Mouse (Mus musculus) heart, adult 2 months (tissue): Measurements from ENCODE around the gene Slc22a19. TPM values are rescaled to one million over a fixed set of nuclear protein-coding genes. Genes with fewer than 3 reads are reported as not detected.

Source experiments
- DNase-seq, 2 experiments: peaks; one replicate each; pipeline ENCODE4 v3.0.0; 2021
- H3K27ac ChIP-seq: fragments of 200-600 bp; 2 replicates; pipeline ENCODE4 v1.8.1; 2022
- H3K27me3 ChIP-seq: fragments of 200-500 bp; 2 replicates; pipeline ENCODE4 v1.6.1; 2012; ENCODE audit warnings: mild to moderate bottlenecking, low read length, inconsistent platforms, mixed read lengths; ENCODE audit not compliant: control insufficient read depth, insufficient read depth
- H3K36me3 ChIP-seq: fragments of 200-500 bp; 2 replicates; pipeline ENCODE4 v1.6.1; 2012; ENCODE audit warnings: low read length, inconsistent platforms; ENCODE audit not compliant: control insufficient read depth, insufficient read depth
- H3K4me1 ChIP-seq: fragments of 200-500 bp; 2 replicates; pipeline ENCODE4 v1.6.1; 2011; ENCODE audit warnings: low read length; ENCODE audit not compliant: control insufficient read depth, insufficient read depth
- H3K4me3 ChIP-seq: fragments of 200-600 bp; 2 replicates; pipeline ENCODE4 v1.8.1; 2022
- H3K79me2 ChIP-seq: fragments of 200-500 bp; replicated peaks from 2 replicates; pipeline ENCODE4 v1.6.1; 2012; ENCODE audit warnings: mild to moderate bottlenecking, inconsistent platforms, low read length, moderate library complexity, mixed read lengths; ENCODE audit not compliant: control insufficient read depth, insufficient read depth
- H3K9ac ChIP-seq: fragments of 200-500 bp; 2 replicates; pipeline ENCODE4 v1.6.1; 2012; ENCODE audit warnings: low read depth, mild to moderate bottlenecking, control low read depth, inconsistent platforms, low read length, mixed read lengths
- CTCF ChIP-seq: fragments of 200-600 bp; IDR thresholded peaks from 2 replicates; pipeline ENCODE4 v1.8.1; 2022; ENCODE audit warnings: antibody characterized with exemption, mild to moderate bottlenecking, moderate library complexity
- EP300 ChIP-seq: fragments of 200-500 bp; IDR thresholded peaks from 2 replicates; pipeline ENCODE4 v1.6.1; 2011; ENCODE audit warnings: low read depth, low read length, control low read depth; ENCODE audit not compliant: insufficient read depth
- POLR2A ChIP-seq: fragments of 200-500 bp; IDR thresholded peaks from 2 replicates; pipeline ENCODE4 v1.6.1; 2011; ENCODE audit warnings: mild to moderate bottlenecking, low read depth, low read length, control low read depth; ENCODE audit not compliant: insufficient read depth
- WGBS: fragments of 180-500 bp; shearing (Covaris S2); methylation state at CpG from one replicate; pipeline ENCODE4 v1.1.7; 2018; 5-methylcytosine and 5-hydroxymethylcytosine counted together
- intact Hi-C: fragments of 180-260 bp; cut with DNase I; formaldehyde crosslinking; loops from one replicate; pipeline ENCODE4 v1.15.1; 2025
- polyA plus RNA-seq: library from polyadenylated mRNA; depleted of rRNA; stranded (reverse); fragments of >200 nt; gene quantifications from 2 replicates; pipeline ENCODE4 v1.2.3, GENCODE M21; 2012; rRNA removed
- total RNA-seq, 2 experiments: library from RNA; stranded (reverse); gene quantifications; 2 replicates each; pipeline ENCODE4 v1.2.3; 2021

Slc22a19 gene
- total and polyA plus RNA-seq, 3 experiments: not detected

- no peaks in the 10 kb centered on the region for H3K79me2 ChIP-seq
- no peaks in the 10 kb centered on the region for H3K4me1 ChIP-seq
- TF ChIP-seq POLR2A (no peak), EP300 (no peak), CTCF (no peak)
- no peaks in the 10 kb centered on the region for H3K27me3 ChIP-seq
- no peaks in the 10 kb centered on the region for H3K36me3 ChIP-seq
- WGBS: 79% methylated on average over 8 of the region's 8 CpGs
- no peak overlapping the region for H3K4me3 ChIP-seq
- intact Hi-C loops: no loop called here
- H3K9ac ChIP-seq: no peak overlapping the region
- DNase-seq: no peak
- no peak overlapping the region for H3K27ac ChIP-seq
These were observed 62.0 kb downstream of the Slc22a19 start for GRCm38 (mm10) chr19:7648913-7649666.

GRCm38 (mm10) chr19:7633786-7634185 lies 77.3 kb downstream of the Slc22a19 start:
- intact Hi-C loops: no loop called here
- DNase-seq: no peak
- Histone ChIP-seq H3K4me3 (no peak overlapping the region), H3K27ac (no peak overlapping the region), H3K9ac (no peak overlapping the region), H3K36me3 (no peaks in the 10 kb centered on the region), H3K79me2 (no peaks in the 10 kb centered on the region), H3K27me3 (no peaks in the 10 kb centered on the region), H3K4me1 (no peaks in the 10 kb centered on the region)
- WGBS: 48% methylated on average over 1 of the region's 1 CpGs
- TF ChIP-seq POLR2A (no peak), CTCF (no peak), EP300 (no peak)

- Histone ChIP-seq H3K27me3 (no peaks in the 10 kb centered on the region), H3K79me2 (no peaks in the 10 kb centered on the region), H3K27ac (no peak overlapping the region), H3K4me1 (no peaks in the 10 kb centered on the region), H3K4me3 (no peak overlapping the region), H3K9ac (no peak overlapping the region), H3K36me3 (no peaks in the 10 kb centered on the region)
- no peak for TF ChIP-seq POLR2A
- intact Hi-C loops: no loop called here
- no peak for DNase-seq
These were observed 78.1 kb downstream of the Slc22a19 start for GRCm38 (mm10) chr19:7633021-7633420.

Other genes with a start within 250 kb of the Slc22a19 start
- gene Rtn3, start 228.0 kb downstream of the Slc22a19 start, total RNA-seq: 10 to 100 TPM; 71.8 to 75.4 TPM
- gene Rtn3, start 228.0 kb downstream of the Slc22a19 start, polyA plus RNA-seq: 58.2 and 89.4 TPM in 2 replicates
- gene Atl3, start 217.3 kb downstream of the Slc22a19 start, total RNA-seq: 10 to 100 TPM; 14.0 TPM
- 6.8 and 14.3 TPM in 2 replicates for gene Atl3, start 217.3 kb downstream of the Slc22a19 start, polyA plus RNA-seq
- gene Pla2g16, start 153.9 kb downstream of the Slc22a19 start, total RNA-seq: 100 to 1,000 TPM; 104 to 134 TPM
- 75.6 and 108 TPM in 2 replicates for gene Pla2g16, start 153.9 kb downstream of the Slc22a19 start, polyA plus RNA-seq
- 1 to 10 TPM in 1 of 2 experiments, under 1 TPM in 1; 0.34 to 1.2 TPM for gene Lgals12, start 104.1 kb downstream of the Slc22a19 start, total RNA-seq
- 1.3 and 4.0 TPM in 2 replicates for gene Lgals12, start 104.1 kb downstream of the Slc22a19 start, polyA plus RNA-seq
- gene Hrasls5, start 98.8 kb downstream of the Slc22a19 start, total RNA-seq: not detected
- 0.82 and 0.94 TPM in 2 replicates for gene Hrasls5, start 98.8 kb downstream of the Slc22a19 start, polyA plus RNA-seq
- not detected for gene Slc22a26, start 91.4 kb upstream of the Slc22a19 start, total RNA-seq
- gene Slc22a26, start 91.4 kb upstream of the Slc22a19 start, polyA plus RNA-seq: not detected in 2 replicates